Mouse (Mus musculus): ENCODE data around the gene Cradd.

The Cradd gene

GRCm38 (mm10) chr10:95323393-95324277 lies at the start of gene Cradd:
Cradd (minus strand) TSS chr10:95324133.
- DNase-seq (ENCODE audit: low spot score in 2 of 2) = peak; percentile 88 to 94

DNA sequence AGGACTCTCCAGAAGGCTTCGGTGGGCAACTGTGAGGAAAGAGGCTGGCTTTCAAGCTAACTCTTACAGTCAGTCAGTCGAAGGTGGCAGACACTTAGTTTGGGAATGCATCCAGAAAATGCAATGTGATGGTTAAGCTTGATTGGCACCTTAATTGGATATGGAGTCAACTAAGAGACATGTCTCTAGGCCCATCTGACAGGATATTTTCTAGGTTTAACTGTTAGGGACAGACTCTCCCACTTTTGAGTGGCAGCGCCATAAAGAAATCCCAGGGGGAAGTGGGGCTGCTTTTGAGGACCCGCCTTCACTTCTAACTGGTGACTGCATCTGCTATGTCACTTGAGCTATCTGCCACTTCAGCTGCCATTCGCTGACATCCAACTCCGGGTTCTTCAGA lies 49.4 kb upstream of the Cradd start:
- no peak for DNase-seq (ENCODE audit: low spot score in 2 of 2)

DNA sequence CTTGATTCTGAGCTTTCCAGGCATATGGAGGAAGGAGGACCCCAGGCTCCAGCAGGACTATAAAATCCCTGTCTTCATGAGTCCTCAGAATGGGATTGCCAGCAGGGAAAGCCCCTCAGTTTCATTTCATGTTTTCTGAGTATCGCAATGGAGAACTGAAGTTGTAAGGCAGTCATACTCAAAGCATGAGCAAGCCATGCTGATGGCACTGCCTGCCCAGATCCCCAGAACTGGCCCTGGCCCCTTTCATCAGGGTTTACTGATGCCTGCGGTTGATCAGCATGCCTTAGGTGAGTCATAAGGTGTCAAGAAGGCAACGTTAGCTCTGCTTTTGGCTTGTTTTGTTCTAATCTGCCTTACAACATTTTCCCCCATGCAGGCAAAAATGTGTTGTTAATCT lies 48.0 kb upstream of the Cradd start:
- DNase-seq (ENCODE audit: low spot score in 2 of 2) = no peak

- no peak for DNase-seq (ENCODE audit: low spot score in 2 of 2)
These were observed 45.3 kb upstream of the Cradd start for GRCm38 (mm10) chr10:95369190-95369589.

- no peak for DNase-seq (ENCODE audit: low spot score in 2 of 2)
These were observed 44.2 kb upstream of the Cradd start for GRCm38 (mm10) chr10:95368151-95368550.

GRCm38 (mm10) chr10:95367661-95368089 lies 43.7 kb upstream of the Cradd start:
- no peak for DNase-seq (ENCODE audit: low spot score in 2 of 2)

DNA sequence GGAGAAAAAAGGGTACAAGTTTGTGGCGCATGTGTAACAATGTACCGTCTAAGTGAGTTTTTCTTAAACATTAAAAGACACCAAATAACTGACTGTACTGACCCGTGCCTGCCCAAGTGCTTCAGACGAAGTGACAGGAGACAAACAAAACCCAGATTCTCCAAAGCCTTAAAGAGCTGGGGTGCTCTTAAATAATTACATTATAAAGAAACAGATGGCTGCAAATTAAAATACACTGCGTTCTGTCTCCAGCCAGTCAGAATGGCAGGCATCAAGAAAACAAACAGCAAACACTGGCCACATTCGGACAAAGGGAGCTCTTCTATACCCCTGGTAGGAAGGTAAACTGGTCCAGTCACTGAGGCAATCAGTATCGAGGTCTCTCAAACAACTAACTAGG lies 43.3 kb upstream of the Cradd start:
- no peak for DNase-seq (ENCODE audit: low spot score in 2 of 2)

DNA sequence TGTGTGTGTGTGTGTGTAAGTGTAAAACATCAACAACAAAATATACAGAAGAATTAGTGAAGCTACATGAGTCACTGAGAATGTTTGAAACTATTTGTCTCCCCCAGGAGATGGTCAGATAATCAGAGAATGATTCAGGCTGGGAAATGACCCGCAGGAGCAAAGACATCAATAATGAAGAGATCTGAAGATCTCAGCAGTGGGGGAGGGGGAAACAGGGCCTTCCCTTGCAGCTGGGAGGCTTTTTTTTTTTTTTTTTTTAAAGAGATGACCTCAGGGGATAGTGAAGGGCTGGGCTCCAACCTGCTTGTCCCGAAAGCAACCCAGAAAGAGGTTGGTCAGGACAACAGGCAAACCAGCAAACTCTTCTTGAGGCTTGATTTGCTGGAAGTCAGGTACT lies 38.4 kb upstream of the Cradd start:
- DNase-seq (ENCODE audit: low spot score in 2 of 2) = no peak

DNA sequence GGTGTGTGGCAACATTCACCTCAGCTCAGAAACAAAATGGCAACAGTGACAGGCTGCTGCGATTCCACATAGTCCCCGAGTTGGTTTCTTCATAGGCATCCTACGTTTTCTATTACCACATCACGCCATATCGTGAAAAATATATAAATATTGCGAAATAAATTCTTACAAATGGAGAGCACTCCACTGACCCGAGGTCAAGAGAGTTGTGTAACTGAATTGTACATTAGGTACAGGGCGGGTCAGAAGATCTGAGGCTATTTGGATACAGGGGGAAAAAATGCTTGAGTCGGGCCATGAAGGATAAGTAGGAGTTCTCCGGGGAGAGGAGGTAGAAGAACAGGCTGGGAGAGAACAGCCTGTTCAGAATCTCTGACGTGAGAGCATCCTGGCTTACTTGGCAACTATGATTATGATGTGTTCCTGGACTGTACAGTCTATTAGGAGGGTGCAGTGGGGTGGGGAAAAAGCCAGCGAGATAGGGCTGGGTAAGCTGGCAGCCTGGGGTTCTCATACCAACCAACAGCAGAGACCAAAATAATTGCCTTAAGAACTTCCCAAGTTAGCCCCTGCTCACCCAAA lies 37.4 kb upstream of the Cradd start:
- DNase-seq (ENCODE audit: low spot score in 2 of 2) = peak; percentile 42 to 55

DNA sequence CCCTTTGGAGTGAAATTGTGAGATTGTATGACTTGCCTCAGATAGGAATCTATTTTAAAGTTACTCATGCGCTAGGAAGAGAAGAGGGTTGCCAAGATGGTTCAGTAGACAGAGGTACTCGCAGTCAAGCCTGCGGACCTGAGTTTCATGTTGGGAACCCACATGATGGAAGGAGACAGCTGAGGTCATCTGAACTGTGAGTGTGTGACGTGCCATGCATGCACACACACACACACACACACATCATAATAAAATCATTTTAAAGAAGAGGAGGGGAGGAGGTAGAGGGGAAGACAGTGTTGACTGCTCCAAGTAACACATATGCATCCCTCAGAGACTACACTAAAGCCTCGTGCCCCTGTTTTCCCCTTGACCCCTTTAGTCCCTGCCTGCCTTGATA lies 36.1 kb upstream of the Cradd start:
- no peak for DNase-seq (ENCODE audit: low spot score in 2 of 2)

DNA sequence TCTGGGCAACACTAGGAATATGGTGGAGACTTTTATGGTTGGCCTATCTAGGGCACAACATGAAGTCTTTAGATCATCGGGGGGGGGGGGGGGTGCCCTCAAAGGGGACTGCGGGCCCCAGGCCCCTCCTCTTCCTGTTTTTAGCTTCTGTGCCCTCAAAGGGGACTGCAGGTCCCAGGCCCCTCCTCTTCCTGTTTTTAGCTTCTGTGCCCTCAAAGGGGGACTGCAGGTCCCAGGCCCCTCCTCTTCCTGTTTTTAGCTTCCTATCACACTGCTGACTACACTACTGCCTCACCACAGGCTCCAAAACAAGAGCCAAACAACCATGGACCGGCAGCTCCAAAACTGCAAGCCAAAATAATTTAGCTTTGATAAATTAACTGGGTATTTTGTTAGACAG lies 33.8 kb upstream of the Cradd start:
- no peak for DNase-seq (ENCODE audit: low spot score in 2 of 2)

DNA sequence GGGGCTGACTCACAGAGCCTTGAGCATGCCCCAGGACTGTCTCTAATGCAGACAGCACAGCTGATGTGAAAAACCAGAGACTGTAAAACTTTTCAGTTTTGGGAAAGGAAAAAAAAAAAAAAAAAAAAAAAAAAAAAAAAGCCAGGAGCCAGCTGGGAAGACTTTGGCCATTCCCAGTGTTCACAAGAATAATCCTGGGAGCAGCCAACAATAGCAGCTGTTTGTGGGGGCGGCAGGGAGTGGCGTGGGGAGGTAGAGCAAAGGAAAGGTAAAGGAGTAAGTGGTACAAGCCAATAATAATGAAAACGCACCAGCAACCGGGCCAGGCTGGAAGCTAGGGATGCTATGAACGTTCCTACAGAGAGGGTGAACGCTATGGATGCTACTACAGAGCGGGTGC lies 32.8 kb upstream of the Cradd start:
- DNase-seq (ENCODE audit: low spot score in 2 of 2) = no peak

GRCm38 (mm10) chr10:95355678-95356268 lies 31.8 kb upstream of the Cradd start:
- DNase-seq (ENCODE audit: low spot score in 2 of 2) = no peak

DNA sequence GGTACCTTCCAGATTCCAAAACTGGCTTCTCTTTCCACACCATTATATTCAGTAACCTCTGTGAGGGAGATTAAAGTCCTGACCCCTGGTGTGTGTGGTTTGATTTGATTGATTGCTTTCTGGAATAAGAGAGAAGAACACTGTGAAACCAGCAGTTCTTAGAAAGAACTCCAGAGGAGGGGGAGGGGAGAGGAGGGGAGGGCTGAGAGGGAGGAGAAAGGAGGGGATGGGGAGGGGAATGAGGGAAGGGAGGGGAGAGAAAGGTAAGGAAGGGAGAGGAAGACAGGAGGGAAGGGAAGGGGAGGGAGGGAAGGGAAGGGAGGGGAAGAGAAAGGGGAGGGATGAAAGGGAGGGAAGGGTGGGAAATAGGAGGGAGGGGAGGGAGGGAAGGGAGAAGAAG lies 30.7 kb upstream of the Cradd start:
- no peak for DNase-seq (ENCODE audit: low spot score in 2 of 2)

- no peak for DNase-seq (ENCODE audit: low spot score in 2 of 2)
These were observed 30.1 kb upstream of the Cradd start for GRCm38 (mm10) chr10:95354047-95354446.

DNA sequence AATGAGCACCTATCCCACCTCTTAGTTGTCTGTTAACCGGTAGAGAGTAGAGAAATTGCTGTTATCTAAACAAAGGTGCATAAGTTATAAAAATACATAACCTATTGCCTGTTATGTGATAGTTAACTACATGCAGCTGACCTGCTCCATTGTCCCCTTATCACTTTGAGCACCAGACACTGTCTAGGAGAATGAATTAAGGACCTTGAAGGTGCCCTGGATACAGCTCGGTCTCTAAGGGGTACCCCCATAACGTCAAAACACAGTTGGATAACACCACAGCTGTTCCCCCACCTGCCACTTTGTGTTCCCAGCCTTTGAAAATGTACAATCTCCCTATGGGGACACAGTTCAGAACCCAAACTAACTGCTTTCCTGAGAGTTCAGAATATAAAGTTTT lies 24.5 kb upstream of the Cradd start:
- DNase-seq (ENCODE audit: low spot score in 2 of 2) = no peak

GRCm38 (mm10) chr10:95347776-95348175 lies 23.8 kb upstream of the Cradd start:
- DNase-seq (ENCODE audit: low spot score in 2 of 2) = no peak

DNA sequence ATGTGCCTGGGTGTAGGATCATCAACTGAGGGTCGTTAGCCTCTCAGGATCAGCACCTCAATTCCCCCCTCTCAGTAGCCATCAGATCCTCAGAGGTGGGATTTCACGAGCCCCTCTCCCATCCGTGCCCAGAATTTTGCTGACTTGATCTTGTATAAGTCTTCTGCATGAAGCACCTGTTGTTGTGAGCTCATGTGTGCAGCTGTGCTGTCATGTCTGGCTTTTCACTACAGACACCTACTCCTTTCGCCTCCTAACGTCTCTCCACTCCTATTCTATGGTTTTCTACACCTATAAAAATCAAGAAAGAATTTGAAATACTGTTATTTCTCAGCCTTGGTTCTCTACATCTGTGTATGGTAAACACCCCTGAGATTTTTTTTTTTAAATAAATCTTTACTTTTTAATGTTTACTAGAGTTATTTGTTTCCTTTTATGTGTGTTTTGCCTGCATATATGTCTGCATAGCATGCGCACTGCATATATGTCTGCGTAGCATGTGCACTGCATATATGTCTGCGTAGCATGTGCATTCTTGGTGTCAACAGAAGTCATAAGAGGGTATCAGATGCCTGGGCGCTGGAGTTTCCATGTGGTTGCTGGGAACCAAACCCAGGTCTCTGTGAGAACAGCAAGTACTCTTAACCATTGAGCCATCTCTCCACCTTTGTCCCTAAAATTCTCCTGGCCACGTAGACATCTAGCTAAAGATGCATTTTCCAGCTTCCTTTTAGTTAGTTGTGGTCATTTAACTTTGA lies 19.1 kb upstream of the Cradd start:
- no peak for DNase-seq (ENCODE audit: low spot score in 2 of 2)

- DNase-seq (ENCODE audit: low spot score in 2 of 2) = no peak
These were observed 16.7 kb upstream of the Cradd start for GRCm38 (mm10) chr10:95340676-95341075.

- no peak for DNase-seq (ENCODE audit: low spot score in 2 of 2)
These were observed 13.7 kb upstream of the Cradd start for GRCm38 (mm10) chr10:95337589-95337988.

DNA sequence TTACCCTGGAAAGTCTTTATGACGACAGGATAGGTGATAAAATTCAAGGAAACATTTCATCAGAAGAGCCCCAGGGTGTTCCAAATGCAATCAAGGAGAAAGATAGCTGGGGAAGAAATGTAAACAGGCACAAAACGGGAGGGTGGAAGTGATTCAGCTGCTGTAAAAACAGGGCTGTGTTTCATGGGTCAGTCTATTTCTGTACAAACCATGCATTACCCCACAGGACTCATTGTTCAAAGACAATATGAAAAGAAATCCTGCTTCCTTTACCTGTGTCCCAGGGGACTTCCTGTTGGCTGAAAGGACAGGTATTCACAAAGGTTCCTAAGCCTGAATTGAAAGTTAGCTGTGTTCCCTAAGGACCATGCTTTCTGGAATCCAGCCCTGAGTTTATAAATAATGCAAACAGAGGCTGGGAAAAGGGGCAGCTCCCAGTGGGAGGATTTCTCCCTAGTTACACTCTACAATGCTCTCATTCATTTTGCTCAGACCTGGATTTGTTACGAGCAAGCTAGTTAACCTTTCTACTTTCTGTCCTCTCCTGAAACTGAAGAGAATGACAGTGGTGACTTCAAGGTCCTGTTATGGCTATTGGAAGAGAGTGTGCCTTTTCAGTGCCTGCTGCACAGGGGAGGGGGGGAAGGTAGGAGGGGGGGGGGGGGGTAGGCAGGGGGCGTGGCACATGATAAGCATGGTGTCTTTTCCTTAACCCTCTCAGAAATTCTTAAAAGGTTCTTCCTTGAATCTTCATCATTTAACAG lies 13.0 kb upstream of the Cradd start:
- peak; percentile 71 to 77 for DNase-seq (ENCODE audit: low spot score in 2 of 2)

DNA sequence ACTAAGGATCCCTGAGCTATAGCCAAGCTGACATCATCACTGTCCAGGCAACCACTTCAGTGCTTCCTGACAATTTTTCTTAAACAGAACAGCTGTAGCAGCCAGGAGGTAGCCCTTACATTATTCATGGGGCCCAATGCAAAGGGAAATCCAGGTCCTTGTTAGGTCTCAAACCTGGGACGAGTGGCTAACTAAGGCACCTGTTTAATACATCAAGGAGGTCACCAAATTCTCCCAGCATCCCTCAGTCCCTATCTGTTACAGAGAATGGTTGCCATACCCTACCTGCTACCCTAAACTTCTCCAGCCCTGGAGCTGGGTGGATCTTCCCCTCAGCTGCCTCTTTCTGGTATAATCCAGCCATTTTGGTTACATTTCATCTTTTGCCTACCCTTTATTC lies 10.9 kb upstream of the Cradd start:
- DNase-seq (ENCODE audit: low spot score in 2 of 2) = no peak

All from heart, adult 9 months (tissue).